Mouse (Mus musculus): Measurements from ENCODE around the gene Myo1b.

Myo1b gene

GRCm38 (mm10) chr1:51855541-51856244 is 60.2 kb downstream of the Myo1b start:
- intact Hi-C loops (cut with DNase I) = no loop called here

- intact Hi-C loops (cut with DNase I) = no loop called here
Measured at GRCm38 (mm10) chr1:51852314-51852713, 63.6 kb downstream of the Myo1b start.

DNA sequence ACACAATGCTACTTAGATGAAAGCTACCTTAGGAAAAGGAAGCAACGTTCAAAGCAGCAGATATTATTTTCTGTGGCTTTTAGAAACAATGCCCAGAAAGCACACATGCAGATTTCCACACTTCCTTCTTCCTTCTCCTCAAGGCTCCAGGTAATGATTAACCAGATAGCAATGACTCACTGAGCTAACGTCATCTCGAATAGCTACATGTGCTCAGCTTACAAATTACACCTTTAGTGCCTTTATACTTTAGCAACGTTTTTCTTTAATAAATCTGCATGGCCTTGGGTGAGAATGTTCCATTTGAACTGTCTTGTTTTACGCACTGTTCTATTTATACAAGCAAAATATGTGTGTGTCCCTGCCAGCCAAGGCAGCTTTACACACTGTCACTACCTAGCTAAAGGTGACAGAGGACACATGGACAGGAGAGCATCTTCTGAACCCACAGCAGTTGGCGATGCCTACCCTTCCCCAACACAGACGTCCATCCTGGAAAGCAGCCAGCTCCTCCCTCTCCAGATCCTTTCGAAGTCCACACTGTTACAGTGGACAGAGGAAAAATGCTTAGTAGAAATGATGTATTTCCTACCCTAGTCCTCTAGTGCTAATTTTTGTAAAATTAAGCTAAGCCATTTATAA is 66.2 kb downstream of the Myo1b start:
- intact Hi-C loops (cut with DNase I) = no loop called here

GRCm38 (mm10) chr1:51845264-51846036 is 70.4 kb downstream of the Myo1b start:
- intact Hi-C loops (cut with DNase I) = no loop called here

DNA sequence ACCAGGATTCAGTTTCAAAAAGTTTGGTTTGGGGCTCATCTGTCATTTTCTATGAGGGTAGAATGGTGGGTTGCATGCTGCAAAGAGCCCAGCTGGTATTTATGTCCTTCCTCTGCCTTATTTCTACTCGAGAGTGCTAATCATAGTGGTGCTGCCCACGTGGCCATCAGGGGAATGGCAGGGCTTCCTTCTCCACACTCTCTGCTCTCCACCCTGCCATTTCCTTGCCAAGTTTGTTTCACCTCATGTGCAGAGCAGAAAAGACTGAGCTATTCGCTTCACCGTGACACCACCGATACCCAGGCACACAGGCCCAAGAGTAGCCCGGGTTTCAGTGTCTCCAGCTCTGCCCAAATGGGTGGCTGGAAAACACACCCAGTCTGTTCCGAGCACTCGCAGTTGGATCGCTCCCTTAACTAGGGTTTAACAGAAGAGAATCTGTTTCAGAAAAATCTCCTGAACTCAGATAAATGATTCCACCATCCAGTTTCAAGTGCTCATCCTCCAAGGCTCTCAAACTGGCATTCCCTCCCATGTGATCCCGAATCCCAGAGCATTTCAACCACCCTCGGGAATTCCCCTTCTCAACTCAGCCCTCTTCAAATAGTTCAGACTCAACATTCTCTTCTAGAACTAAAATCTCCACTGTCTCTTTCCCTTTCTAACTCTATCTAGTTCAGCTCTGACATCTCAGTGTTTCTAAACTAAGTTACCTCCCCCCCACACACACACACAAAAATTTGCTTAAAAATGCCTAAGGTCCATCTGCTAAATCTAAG is 77.8 kb downstream of the Myo1b start:
- intact Hi-C loops (cut with DNase I) = loop anchor here (5.0 kb wide), 1 partner anchor 36 kb away; no protein-coding TSS in a partner anchor

DNA sequence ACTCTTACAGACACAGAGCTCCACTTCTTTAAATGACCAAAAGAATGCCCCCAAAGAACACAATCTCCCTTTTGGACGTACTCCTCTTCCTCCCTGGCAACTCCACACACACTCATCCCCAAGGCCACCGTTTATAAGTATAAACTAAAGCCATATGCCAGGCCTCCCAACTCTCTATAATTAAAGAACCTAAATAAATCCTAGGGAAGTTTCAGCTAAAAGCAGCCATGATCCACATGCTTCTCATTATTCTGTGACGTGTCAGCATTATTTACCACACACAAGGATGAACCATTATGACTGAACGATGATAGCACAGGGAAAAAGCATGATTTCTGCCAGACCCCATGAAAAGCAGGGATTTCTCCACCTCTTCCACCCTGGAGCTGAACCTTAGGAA is 78.6 kb downstream of the Myo1b start:
- intact Hi-C loops (cut with DNase I) = loop anchor here (5.0 kb wide), 1 partner anchor 35 kb away; no protein-coding TSS in a partner anchor

DNA sequence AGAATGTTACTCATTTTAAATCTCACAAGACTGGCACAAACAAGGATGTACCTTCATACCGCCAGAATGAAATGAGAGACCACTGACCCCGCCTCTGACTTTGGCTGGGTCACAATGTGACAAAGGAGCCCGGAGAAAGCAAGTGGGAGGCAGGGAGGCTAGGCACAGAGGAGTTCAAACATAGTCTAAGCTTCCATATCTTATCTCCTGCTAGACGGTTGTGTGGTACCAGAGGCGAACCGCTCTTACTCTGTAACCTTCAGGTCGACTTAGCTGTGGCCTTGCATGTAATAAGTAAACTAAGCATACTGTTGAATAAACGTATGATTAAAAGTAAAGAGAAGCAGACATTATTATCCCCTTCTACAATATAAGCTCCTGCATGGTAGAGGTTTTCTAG is 80.1 kb downstream of the Myo1b start:
- intact Hi-C loops (cut with DNase I) = loop anchor here (5.0 kb wide), 1 partner anchor 33 kb away; no protein-coding TSS in a partner anchor

GRCm38 (mm10) chr1:51834072-51834471 is 81.8 kb downstream of the Myo1b start:
- intact Hi-C loops (cut with DNase I) = no loop called here

GRCm38 (mm10) chr1:51829353-51829752 is 86.5 kb downstream of the Myo1b start:
- intact Hi-C loops (cut with DNase I) = no loop called here

DNA sequence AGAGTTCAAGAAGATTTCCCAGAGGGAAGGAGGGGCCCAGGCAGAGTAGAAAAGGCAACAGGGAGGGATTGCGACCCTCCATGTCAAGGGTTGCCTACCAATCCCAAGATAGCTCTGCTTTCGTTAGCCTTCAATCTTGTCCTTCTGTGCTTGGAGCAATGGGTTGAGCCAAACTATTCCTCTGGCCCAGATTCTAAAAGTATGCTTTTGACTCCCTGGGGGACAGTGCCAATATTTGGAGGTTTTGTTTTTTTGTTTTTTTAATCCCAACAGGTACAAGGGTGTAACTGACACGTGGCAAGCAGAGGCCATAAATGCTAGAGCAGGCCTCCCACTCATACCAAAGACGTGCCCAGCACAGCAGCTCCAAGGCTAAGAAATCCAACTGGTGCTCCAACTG is 93.3 kb downstream of the Myo1b start:
- intact Hi-C loops (cut with DNase I) = no loop called here

DNA sequence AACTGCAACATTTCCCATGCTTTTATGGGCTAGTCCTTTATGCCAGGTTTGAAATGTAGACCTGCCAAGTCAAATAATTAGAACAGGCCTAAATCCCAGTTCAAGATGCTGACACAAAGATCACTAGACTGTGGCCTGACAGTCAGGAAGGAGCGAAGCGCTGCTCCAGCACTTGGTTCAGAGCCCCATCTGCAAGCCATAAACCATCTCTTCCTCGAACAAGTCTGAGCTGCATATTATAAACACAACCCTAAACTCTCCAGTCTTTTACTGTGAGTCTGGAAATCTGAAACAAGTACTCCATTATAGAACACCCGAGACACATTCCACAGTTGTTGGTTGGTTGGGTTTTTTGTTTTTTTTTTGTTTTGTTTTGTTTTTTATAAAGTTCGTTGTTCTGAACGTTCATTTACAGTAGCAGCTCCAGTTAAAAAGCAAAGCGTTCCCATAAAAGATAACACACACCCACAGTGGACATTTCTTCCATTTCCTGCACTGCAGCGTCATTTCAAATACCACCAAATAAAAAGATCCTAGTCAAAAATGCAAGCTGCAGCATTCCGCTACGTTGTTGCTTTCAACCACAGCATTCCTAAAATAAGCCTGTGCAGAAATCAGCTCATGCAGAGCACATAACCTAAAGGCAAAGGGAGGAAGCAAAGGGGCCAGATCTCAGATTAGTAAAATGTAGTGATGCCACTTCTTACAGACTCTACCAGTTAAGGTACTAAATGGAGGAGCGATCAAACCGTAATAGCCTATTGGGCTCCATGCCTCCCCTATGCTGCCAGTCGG is 94.0 kb downstream of the Myo1b start:
- intact Hi-C loops (cut with DNase I) = no loop called here

GRCm38 (mm10) chr1:51820520-51820919 is 95.4 kb downstream of the Myo1b start:
- intact Hi-C loops (cut with DNase I) = no loop called here

GRCm38 (mm10) chr1:51820013-51820441 is 95.8 kb downstream of the Myo1b start:
- intact Hi-C loops (cut with DNase I) = no loop called here

DNA sequence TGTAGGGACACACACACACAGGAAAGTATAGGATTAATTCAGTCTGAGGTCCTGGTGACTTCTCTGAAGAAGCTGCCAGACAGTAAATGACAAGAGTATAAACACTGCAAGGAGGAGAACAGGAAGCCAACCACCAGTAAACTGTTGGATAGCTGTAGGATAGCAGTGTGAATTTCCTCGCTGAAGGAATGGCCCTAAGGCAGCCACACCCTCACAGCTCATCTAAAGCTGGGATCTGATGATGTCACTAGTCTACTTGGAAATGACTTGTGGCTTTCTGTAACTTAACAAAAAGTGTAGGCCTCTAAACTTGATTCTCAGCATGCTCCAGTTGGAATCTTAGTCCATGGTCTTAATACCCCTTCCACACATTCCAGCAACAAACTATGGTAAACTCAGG is 100.2 kb downstream of the Myo1b start:
- intact Hi-C loops (cut with DNase I) = no loop called here

GRCm38 (mm10) chr1:51814854-51815630 is 100.8 kb downstream of the Myo1b start:
- intact Hi-C loops (cut with DNase I) = no loop called here

DNA sequence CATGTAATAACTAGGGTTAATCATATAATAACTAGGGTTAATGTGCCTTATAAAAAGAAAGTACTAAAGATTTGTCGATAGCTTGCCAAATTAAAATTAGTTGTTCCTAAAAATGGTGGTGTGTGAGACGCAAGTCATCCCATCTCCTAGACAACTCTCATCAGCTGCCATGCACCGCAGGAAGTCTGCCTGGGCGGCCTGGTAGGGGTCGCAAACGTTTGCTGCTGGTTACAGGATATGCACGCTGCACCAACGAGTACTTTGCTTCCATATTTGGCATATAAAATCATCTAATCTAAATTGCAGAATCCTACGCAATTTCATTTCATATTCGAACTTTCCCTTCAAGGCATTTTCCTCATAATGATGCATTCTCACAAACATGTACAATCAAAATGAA is 107.0 kb downstream of the Myo1b start:
- intact Hi-C loops (cut with DNase I) = no loop called here

- intact Hi-C loops (cut with DNase I) = no loop called here
Measured at GRCm38 (mm10) chr1:51808228-51808627, 107.6 kb downstream of the Myo1b start.

DNA sequence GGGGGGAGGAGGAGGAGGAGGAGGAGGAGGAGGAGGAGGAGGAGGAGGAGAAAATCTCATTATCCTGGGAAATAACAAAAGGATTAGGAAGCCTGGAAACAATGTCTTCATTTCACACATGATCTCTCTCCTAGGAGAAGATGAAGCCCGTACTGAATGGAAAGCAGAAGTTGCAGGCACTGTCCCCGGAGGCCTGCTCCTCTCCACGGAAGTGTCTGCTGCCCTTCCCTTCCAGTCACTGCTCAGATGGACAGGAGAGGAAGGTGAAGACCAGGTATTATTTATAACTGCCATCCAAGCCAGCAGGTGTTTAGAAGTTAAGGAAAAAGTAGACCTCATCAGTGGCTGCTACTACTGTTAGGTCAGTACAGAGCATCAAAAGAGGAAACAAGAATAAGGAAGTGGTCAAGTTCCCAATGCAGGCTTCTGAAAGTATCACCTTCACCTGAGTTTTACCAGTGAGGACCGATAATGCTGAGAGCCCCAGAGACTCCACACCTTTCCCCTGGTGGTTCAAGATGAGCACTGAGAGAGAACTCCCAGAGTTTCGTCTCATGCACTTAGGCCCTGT is 110.7 kb downstream of the Myo1b start:
- intact Hi-C loops (cut with DNase I) = no loop called here
